In the genomic region with DNA sequence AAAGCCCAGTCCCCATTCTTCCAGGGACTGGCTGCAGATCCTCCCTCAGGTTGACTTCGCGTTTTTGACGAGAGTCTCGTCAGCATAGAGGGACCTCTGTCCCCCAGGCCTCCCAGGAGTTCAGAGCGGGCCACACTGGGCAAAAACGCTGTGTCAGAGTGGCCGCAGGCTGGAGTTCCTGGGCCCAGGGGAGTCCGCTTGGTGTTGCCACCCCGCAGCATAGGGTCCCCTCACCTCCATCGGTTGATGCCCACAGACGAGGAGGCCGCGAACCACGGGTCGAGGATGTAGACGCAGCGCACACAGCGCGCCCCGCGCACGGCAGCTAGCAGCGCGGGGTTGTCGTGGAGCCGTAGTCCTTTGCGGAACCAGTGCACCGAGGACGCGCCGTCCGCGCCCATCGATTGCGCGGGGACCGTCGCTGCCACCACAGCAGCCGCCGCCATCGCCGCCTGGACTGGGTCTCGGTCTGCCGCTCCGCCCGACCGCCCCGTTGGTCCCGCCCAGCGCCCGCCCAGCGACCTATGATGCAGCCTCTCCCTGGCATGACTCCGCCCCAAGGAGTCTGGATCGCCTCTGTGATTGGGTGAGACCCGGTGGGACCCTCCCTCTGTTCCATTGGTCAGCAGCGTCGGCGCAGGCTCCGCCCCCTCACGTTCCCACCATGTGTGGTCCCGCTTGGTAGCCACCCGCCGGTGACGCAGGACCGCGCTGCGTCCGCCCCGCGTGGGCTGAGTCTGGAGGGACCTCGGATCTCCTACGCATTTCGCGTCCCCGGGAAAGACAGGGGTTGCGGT, we compare ENCODE assay signal across 8 mouse cellular contexts. TPM values are rescaled to one million over a fixed set of nuclear protein-coding genes. Genes with fewer than 3 reads are reported as not detected.
A peak's percentile ranks its signal among the peaks of the same experiment; 100 is the strongest.
DNase-seq lines count a peak whose midpoint lies in the region; ATAC-seq and TF ChIP-seq lines count a peak whose summit lies in the region.

Cry2 (minus strand) TSS at position 466 of the 797 bp plus-strand sequence.

- H3K27me3 ChIP-seq in C2C12 (ENCODE audit: control insufficient read depth, insufficient read depth, insufficient read length) = no peaks in the 10 kb centered on the region
- H3K27me3 ChIP-seq in erythroblast, embryonic 14.5 days (ENCODE audit: control insufficient read depth) = no peaks in the 10 kb centered on the region
- H3K27me3 ChIP-seq in heart, embryonic 11.5 days (ENCODE audit: control insufficient read depth, insufficient read depth, low read length) = no peaks in the 10 kb centered on the region
- H3K27me3 ChIP-seq in kidney, embryonic 16.5 days (ENCODE audit: insufficient read depth, low read length) = no peaks in the 10 kb centered on the region
- H3K27me3 ChIP-seq in liver, adult 2 months (ENCODE audit: control insufficient read depth, insufficient read depth, low read length) = no peaks in the 10 kb centered on the region
- H3K27me3 ChIP-seq in myocyte (ENCODE audit: control insufficient read depth, insufficient read depth, insufficient read length) = no peaks in the 10 kb centered on the region
- H3K27me3 ChIP-seq in splenic B cell, adult 2 months (ENCODE audit: control insufficient read depth, insufficient read depth, low read length, poor library complexity, severe bottlenecking) = no peaks in the 10 kb centered on the region

- peak; percentile 98 for ATAC-seq in heart, embryonic 11.5 days (replicated peaks; ENCODE audit: insufficient number of reproducible peaks, low FRiP score, low TSS enrichment)
- ATAC-seq in kidney, embryonic 16.5 days (ENCODE audit: low FRiP score, low TSS enrichment) = peak; percentile 97

- no peaks in the 10 kb centered on the region for H3K9me3 ChIP-seq in erythroblast, embryonic 14.5 days (ENCODE audit: control insufficient read depth, low read length)
- no peaks in the 10 kb centered on the region for H3K9me3 ChIP-seq in heart, embryonic 11.5 days (replicated peaks; ENCODE audit: control insufficient read depth, low read length)
- H3K9me3 ChIP-seq in kidney, embryonic 16.5 days (ENCODE audit: low read length) = peaks cover 6% of the 10 kb centered on the region

- peak within 1 kb of the TSS; percentile 85 for H3K9ac ChIP-seq in heart, embryonic 11.5 days (ENCODE audit: low read depth, low read length)
- H3K9ac ChIP-seq in kidney, embryonic 16.5 days (replicated peaks; ENCODE audit: low read length) = peak within 1 kb of the TSS; percentile 93
- H3K9ac ChIP-seq in liver, adult 2 months (ENCODE audit: low read depth, low read length) = peak within 1 kb of the TSS; percentile 95

- under 1% methylated on average over 73 of the region's 76 CpGs for WGBS in heart, embryonic 11.5 days (ENCODE audit: insufficient replicate concordance)
- under 1% methylated on average over 74 of the region's 76 CpGs for WGBS in kidney, embryonic 16.5 days
- WGBS in liver, adult 2 months = under 1% methylated on average over 76 of the region's 76 CpGs

- no peaks in the 10 kb centered on the region for H3K79me2 ChIP-seq in C2C12 (ENCODE audit: control insufficient read depth, insufficient read depth)
- peaks cover 20% of the 10 kb centered on the region for H3K79me2 ChIP-seq in liver, adult 2 months (ENCODE audit: control insufficient read depth, insufficient read depth, low read length)
- H3K79me2 ChIP-seq in myocyte (ENCODE audit: control insufficient read depth, insufficient read depth) = peaks cover 5% of the 10 kb centered on the region

- peak; percentile 99 for DNase-seq in brain, embryonic 14.5 days (ENCODE audit: low read depth)
- DNase-seq in liver, adult 2 months (ENCODE audit: extremely low read depth, low read depth, low spot score) = peak; percentile 92
- DNase-seq in splenic B cell, adult 2 months (ENCODE audit: low read depth, low spot score) = peak; percentile 100

- peak within 1 kb of the TSS; percentile 97 for H3ac ChIP-seq in C2C12 (ENCODE audit: control insufficient read depth, insufficient read length, low read depth)
- H3ac ChIP-seq in myocyte (ENCODE audit: control insufficient read depth, insufficient read length) = peak within 1 kb of the TSS; percentile 44

- H3K36me3 ChIP-seq in C2C12 (ENCODE audit: control insufficient read depth, insufficient read depth) (no peaks in the 10 kb centered on the region), myocyte (ENCODE audit: control insufficient read depth, insufficient read depth) (no peaks in the 10 kb centered on the region)
- peaks cover 5% of the 10 kb centered on the region for H3K36me3 ChIP-seq in erythroblast, embryonic 14.5 days (ENCODE audit: control insufficient read depth)
- no peaks in the 10 kb centered on the region for H3K36me3 ChIP-seq in heart, embryonic 11.5 days (ENCODE audit: control insufficient read depth, insufficient read depth, low read length)
- H3K36me3 ChIP-seq in kidney, embryonic 16.5 days (ENCODE audit: insufficient read depth, low read length) = 0 out of 2 replicates have a peak, but pooled peaks cover 3% of the 10 kb centered on the region
- H3K36me3 ChIP-seq in liver, adult 2 months (ENCODE audit: control insufficient read depth, insufficient read depth, low read length) = no peaks in the 10 kb centered on the region
- no peaks in the 10 kb centered on the region for H3K36me3 ChIP-seq in splenic B cell, adult 2 months (ENCODE audit: control insufficient read depth, insufficient read depth, low read length, poor library complexity, severe bottlenecking)

- TF ChIP-seq CTCF in C2C12 (IDR thresholded peaks at IDR 0.05; ENCODE audit: control insufficient read depth, insufficient read depth, insufficient read length) = no peak
- no peak for TF ChIP-seq CTCF in brain, embryonic 14.5 days (IDR thresholded peaks at IDR 0.05; ENCODE audit: borderline replicate concordance, extremely low read depth, insufficient read depth, insufficient read length)
- no peak for TF ChIP-seq CTCF in liver, adult 2 months (IDR thresholded peaks at IDR 0.05; ENCODE audit: low read depth, low read length)

- H3K4me2 ChIP-seq in heart, embryonic 11.5 days = peak within 1 kb of the TSS; percentile 88
- H3K4me2 ChIP-seq in kidney, embryonic 16.5 days (replicated peaks; ENCODE audit: low read depth, low read length) = peak within 1 kb of the TSS; percentile 88
- peak within 1 kb of the TSS; percentile 89 for H3K4me2 ChIP-seq in myocyte (ENCODE audit: low read depth)

- H3K27ac ChIP-seq in heart, embryonic 11.5 days (ENCODE audit: low read depth, low read length) = no peak within 1 kb of the TSS; the same call in 1 of the 2 replicates
- H3K27ac ChIP-seq in kidney, embryonic 16.5 days (ENCODE audit: low read length) = peak within 1 kb of the TSS; percentile 43; the same call in 1 of the 2 replicates
- H3K27ac ChIP-seq in liver, adult 2 months (replicated peaks; ENCODE audit: insufficient read depth, low read depth, low read length) = peak within 1 kb of the TSS; percentile 81

- no peaks in the 10 kb centered on the region for H3K79me3 ChIP-seq in C2C12 (ENCODE audit: low read depth)

- peak; percentile 96 for TF ChIP-seq POLR2A in brain, embryonic 14.5 days (IDR thresholded peaks at IDR 0.05; ENCODE audit: borderline replicate concordance, extremely low read depth, insufficient read depth, insufficient read length, poor library complexity, severe bottlenecking)
- peak; percentile 98 for TF ChIP-seq POLR2A in liver, adult 2 months (IDR thresholded peaks at IDR 0.05; ENCODE audit: extremely low read depth, insufficient read depth, low read length)
- TF ChIP-seq POLR2A in myocyte (IDR thresholded peaks at IDR 0.05; ENCODE audit: insufficient read length, low read depth) = peak; percentile 99

- H3K4me3 ChIP-seq in C2C12 (ENCODE audit: insufficient read depth, poor library complexity, severe bottlenecking) (peak within 1 kb of the TSS; percentile 75), myocyte (peak within 1 kb of the TSS; percentile 41)
- H3K4me3 ChIP-seq in erythroblast, embryonic 14.5 days (replicated peaks) = peak within 1 kb of the TSS; percentile 95
- peak within 1 kb of the TSS; percentile 95 for H3K4me3 ChIP-seq in heart, embryonic 11.5 days (ENCODE audit: low read depth, low read length)
- H3K4me3 ChIP-seq in kidney, embryonic 16.5 days (ENCODE audit: low read length) = peak within 1 kb of the TSS; percentile 88
- peak within 1 kb of the TSS; percentile 84 for H3K4me3 ChIP-seq in liver, adult 2 months (ENCODE audit: insufficient read depth, low read depth, low read length)

- H3K4me1 ChIP-seq in erythroblast, embryonic 14.5 days (ENCODE audit: control insufficient read depth) = peaks cover 71% of the 10 kb centered on the region
- H3K4me1 ChIP-seq in heart, embryonic 11.5 days (ENCODE audit: control insufficient read depth, insufficient read depth, low read length) = peaks cover 32% of the 10 kb centered on the region
- peaks cover 39% of the 10 kb centered on the region for H3K4me1 ChIP-seq in kidney, embryonic 16.5 days (ENCODE audit: insufficient read depth, low read length)
- H3K4me1 ChIP-seq in liver, adult 2 months (ENCODE audit: control insufficient read depth, insufficient read depth, low read length) = peaks cover 19% of the 10 kb centered on the region

TF ChIP-seq in C2C12, 6 proteins besides CTCF, POLR2A, EP300 and RAD21:
- no peak for TF ChIP-seq FOSL1 (IDR thresholded peaks at IDR 0.05; ENCODE audit: insufficient read depth, low read length, poor library complexity, severe bottlenecking)
- no peak for TF ChIP-seq CEBPB (IDR thresholded peaks at IDR 0.05; ENCODE audit: low read depth)
- no peak for TF ChIP-seq MYOD1 (IDR thresholded peaks at IDR 0.05; ENCODE audit: control insufficient read depth, insufficient read length, low read depth)
- TF ChIP-seq MAX (IDR thresholded peaks at IDR 0.05) = peak; percentile 98
- no peak for TF ChIP-seq USF1 (IDR thresholded peaks at IDR 0.05; ENCODE audit: low read depth)

TF ChIP-seq in myocyte, 11 proteins besides CTCF, POLR2A, EP300 and RAD21 (continues in another document):
- peak; percentile 83 for TF ChIP-seq MAX (IDR thresholded peaks at IDR 0.05; ENCODE audit: low read depth)
- no peak for TF ChIP-seq USF1 (IDR thresholded peaks at IDR 0.05; ENCODE audit: low read depth)
- peak; percentile 94 for TF ChIP-seq POLR2AphosphoS2 (IDR thresholded peaks at IDR 0.05; ENCODE audit: insufficient read length, low read depth)
- no peak for TF ChIP-seq CEBPB (IDR thresholded peaks at IDR 0.05; ENCODE audit: insufficient read depth, poor library complexity, severe bottlenecking)
- peak; percentile 68 for TF ChIP-seq SRF (IDR thresholded peaks at IDR 0.05; ENCODE audit: control insufficient read depth, insufficient read length, low read depth)
- TF ChIP-seq MYOG (IDR thresholded peaks at IDR 0.05; ENCODE audit: control insufficient read depth in 1 of 3, insufficient read depth in 1 of 3, insufficient read length in 2 of 3, low read depth in 2 of 3) = peak in 1 of 3 experiments; percentile 17

RNA-seq across cellular contexts. Expression of gene Cry2, which starts in this region (rescaled TPM):
- polyA plus RNA-seq in C2C12 (2012; fragmentation: generic; extraction: Trizol) (2.1 TPM), myocyte (2012; fragmentation: generic; extraction: Trizol) (9.3 TPM)
- polyA plus RNA-seq in brain, embryonic 14.5 days (2012; rRNA removed) = 24.1 and 31.1 TPM in 2 replicates
- 0.36 and 0.45 TPM in 2 replicates for polyA plus RNA-seq in erythroblast, embryonic 14.5 days (2012)
- 15.3 and 17.7 TPM in 2 replicates for polyA plus RNA-seq in heart, embryonic 11.5 days (2014; fragmentation: Nextera tagmentation; extraction: Ambion mirVana)
- 21.7 and 24.5 TPM in 2 replicates for polyA plus RNA-seq in kidney, embryonic 16.5 days (2015; fragmentation: Nextera tagmentation; extraction: Ambion mirVana)
- 20.5 and 22.4 TPM in 2 replicates for total RNA-seq in liver, adult 2 months (2014; rRNA removed)
- 17.1 and 21.9 TPM in 2 replicates for polyA plus RNA-seq in liver, adult 2 months (2012; rRNA removed)

Comparison
In these comparisons a context has a peak if more than half of its experiments do, and no peak if none do; other contexts are left out.
1. H3K4me3 ChIP-seq: peak in every context shown above with its lines; median percentile 95 in erythroblast, embryonic 14.5 days; 95 in heart, embryonic 11.5 days; 88 in kidney, embryonic 16.5 days; 84 in liver, adult 2 months; 75 in C2C12; 41 in myocyte.